Mouse (Mus musculus) heart, postnatal 4 days (tissue): ENCODE measurements at regions not wholly inside any gene's neighbourhood (a gene's known extent, or its start where the extent isn't known, plus 50 kb on each side); places are given as distances from the start of the nearest gene placed in this dataset.

Experiments
- DNase-seq: peaks from one replicate; pipeline ENCODE4 v3.0.0; 2021

DNA sequence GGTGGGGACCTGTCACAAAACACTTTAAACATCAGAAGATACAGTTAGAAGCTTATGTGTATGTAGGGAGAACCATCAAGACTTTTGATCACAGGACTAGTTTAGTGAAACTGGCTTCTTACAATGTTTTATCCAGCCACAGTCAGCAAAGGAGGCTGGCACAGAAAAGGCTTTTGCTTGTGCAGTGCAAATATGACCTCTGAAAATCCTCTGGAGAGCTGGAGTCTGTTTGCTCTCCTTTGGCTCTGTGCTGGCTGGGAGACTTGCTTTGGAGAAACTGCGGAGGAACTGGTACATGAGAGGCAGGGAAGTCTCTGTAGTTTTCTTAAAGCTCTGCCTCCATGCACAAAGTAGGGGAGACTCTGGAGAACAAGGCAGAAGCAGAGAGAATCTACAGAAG, 497.2 kb upstream of the Pdzrn3 start:
- no peak for DNase-seq

DNA sequence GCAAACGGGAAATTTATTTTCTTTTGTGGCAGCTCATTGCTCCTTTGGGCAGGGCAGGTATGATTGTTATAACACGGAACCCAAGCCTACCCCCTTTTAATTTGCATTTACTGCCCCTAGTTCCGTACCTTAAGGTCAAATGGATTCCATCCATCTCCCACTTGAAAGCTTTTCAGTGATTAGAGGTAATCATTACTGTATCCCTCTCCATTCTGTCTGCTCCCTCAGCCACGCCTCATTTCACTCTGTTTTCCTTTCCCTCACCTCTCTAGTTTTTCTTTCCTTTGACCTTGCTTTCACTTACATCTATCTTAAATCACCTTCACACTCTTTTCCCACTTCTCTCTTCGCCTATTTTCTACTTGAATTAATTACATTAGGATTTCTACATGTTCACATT, 481.2 kb upstream of the Pdzrn3 start:
- DNase-seq, result no peak

GRCm38 (mm10) chr6:101840695-101841094, 463.0 kb upstream of the Pdzrn3 start:
- no peak for DNase-seq

GRCm38 (mm10) chr6:101837563-101837962, 459.9 kb upstream of the Pdzrn3 start:
- peak; percentile 58 for DNase-seq

- DNase-seq, result no peak
These were observed 416.3 kb upstream of the Pdzrn3 start for GRCm38 (mm10) chr6:101793986-101794385.

GRCm38 (mm10) chr6:101777864-101778263, 400.2 kb upstream of the Pdzrn3 start:
- no peak for DNase-seq

- DNase-seq, result no peak
These were observed 395.5 kb upstream of the Pdzrn3 start for GRCm38 (mm10) chr6:101773151-101773550.

DNA sequence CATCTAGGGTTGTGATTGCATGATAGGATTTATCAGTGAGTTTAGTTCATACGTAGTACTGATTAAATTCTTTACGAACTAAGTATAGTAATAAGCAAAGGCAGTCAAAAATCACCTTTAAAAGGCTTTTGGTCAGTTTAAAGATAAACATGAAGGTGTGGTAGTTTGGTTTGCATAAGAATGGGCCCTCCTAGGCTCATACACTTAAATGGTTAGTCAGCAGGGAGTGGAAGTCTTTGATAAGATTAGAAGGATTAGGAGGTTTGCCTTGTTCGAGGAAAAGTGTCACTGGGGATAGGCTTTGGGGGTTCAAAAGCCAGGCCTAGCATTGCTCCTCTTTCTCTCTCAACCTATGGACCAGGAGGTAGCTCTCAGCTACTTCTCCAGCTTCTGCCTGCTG, 357.4 kb upstream of the Pdzrn3 start:
- no peak for DNase-seq

DNA sequence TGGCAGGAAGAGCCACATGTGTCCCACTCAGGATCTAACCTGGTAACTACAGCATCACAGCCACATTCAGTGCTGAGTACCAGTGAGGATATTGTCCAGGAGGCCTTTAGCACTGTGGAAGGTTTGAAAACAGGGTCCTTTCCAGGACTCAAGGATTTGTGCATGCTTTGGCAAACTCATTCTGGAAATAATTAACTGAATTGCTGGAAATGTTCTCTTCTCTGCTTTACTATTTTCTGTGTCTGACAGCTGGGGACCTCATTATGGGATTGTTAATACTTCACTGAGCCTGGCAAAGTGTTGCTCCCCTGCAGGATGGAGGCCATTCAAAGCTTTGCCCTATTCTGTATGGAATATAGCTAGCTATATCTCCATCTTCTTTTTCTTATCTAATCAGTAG, 342.8 kb upstream of the Pdzrn3 start:
- no peak for DNase-seq

- no peak for DNase-seq
These were observed 312.0 kb upstream of the Pdzrn3 start for GRCm38 (mm10) chr6:101689684-101690083.

DNA sequence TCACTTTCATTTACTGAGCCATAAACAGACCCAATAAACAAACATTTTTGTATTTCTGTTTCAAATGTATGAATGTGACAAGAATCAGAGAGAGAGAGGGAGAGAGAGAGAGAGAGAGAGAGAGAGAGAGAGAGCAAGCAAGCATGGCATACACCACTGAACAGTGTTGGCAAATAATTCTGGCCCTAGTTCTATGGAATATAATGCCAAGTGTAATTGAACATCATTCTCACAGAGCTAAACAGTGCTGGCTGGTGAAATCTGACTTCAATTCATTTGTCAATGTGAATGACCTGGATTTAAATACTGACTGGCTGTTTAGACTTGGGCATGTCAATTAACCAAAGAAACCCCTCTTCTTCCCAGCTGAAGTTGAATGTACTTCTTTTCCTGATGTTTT, 308.9 kb upstream of the Pdzrn3 start:
- DNase-seq, result no peak

- no peak for DNase-seq
These were observed 308.0 kb upstream of the Pdzrn3 start for GRCm38 (mm10) chr6:101685734-101686133.

- DNase-seq, result no peak
These were observed 306.7 kb upstream of the Pdzrn3 start for GRCm38 (mm10) chr6:101684390-101684789.

GRCm38 (mm10) chr6:101674846-101675245, 297.1 kb upstream of the Pdzrn3 start:
- DNase-seq, result no peak

- no peak for DNase-seq
These were observed 293.1 kb upstream of the Pdzrn3 start for GRCm38 (mm10) chr6:101670770-101671169.

- no peak for DNase-seq
These were observed 291.6 kb upstream of the Pdzrn3 start for GRCm38 (mm10) chr6:101669118-101669845.

- no peak for DNase-seq
These were observed 276.7 kb upstream of the Pdzrn3 start for GRCm38 (mm10) chr6:101654351-101654750.

- DNase-seq, result peak; percentile 74
These were observed 272.7 kb upstream of the Pdzrn3 start for GRCm38 (mm10) chr6:101650348-101650747.

- DNase-seq, result no peak
These were observed 239.6 kb upstream of the Pdzrn3 start for GRCm38 (mm10) chr6:101617295-101617694.

GRCm38 (mm10) chr6:101616776-101617175, 239.1 kb upstream of the Pdzrn3 start:
- peak; percentile 5 for DNase-seq

DNA sequence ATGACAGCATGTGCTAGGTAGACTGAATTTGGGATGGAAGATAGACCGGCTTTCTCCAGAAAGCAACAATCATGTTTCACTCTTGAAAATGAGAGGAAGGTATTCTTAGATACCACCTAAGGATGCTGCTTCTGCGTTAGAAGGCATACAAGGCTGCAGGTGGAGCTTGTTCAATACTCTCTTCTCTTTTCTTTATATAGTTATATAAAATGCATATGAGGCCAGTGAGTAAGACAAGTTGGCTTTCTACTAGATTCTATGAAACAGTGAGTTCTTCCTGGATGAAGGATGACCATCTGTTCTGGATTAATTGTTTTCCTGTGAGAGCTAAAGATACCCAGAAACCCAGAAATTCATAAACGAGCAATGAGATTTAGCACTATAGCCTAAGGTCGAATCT, 231.3 kb upstream of the Pdzrn3 start:
- no peak for DNase-seq

DNA sequence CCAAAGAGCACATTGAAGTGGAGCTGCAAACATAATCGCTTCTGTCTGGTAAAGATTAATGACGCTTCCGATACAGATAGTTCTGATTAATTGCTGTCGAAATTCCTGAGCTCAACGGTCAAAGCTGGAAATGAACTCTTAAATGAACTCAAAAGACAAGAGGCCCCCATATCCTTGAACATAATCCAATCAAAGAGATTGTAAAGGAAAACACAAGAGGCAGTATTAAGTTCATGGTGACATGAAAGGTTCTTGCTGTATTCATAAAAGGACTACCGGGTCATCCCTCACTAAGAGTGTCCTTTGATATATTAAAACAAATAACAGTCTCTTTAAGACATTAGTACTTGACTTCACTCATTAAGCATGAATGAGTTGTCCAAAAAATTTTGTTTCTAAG, 225.4 kb upstream of the Pdzrn3 start:
- DNase-seq, result no peak

GRCm38 (mm10) chr6:101596995-101597394, 219.3 kb upstream of the Pdzrn3 start:
- no peak for DNase-seq

DNA sequence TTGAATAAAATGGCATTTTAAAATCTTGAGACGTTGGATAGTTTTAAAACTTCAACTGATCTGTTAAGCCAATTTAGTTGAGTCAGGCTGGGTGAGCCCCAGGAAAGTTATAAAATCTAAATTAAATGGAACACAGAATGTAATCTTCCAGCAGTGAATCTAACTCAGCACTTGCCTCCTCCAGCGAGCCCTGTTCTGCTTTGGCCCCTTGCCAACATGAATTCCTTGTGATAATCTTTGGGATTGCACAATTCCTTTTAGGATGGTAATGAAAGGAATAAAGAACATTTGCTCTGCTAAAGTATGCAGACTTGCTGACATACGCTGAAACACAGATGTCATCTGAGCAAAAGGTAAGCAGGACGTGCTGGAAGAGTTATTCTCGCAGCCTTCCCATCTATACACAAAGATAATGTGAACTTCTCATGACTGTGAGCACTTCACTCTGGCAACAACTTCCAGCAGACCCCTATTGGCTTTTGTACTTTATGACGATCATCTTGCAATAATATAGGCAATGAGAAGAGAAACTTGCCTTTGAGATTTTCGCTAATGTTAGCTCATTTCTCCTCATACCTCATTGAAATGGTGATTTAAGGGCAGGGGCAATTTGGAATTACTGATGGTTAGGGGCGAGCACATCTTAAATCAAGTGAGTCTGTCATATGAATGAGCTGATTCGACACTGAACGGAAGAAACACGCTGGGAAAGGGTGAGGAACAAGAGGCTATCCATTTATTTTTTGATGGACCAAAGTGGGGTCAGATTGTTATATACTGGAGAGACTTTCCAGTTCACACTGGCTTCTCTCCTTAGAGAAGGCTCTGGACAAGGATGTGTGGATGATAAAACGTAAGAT, 216.3 kb upstream of the Pdzrn3 start:
- DNase-seq, result peak; percentile 30
